Mouse (Mus musculus) forebrain, postnatal 0 days (tissue): ENCODE results near the gene Ift27. TPM values are rescaled to one million over a fixed set of nuclear protein-coding genes. Genes with fewer than 3 reads are reported as not detected.

Experiments
- ATAC-seq: fragments of 200-750 bp; cut with Nextera tagmentation; 2 replicates; pipeline ENCODE4 v1.8.0; 2017; ENCODE audit warnings: mild to moderate bottlenecking, moderate library complexity
- DNase-seq: peaks from one replicate; pipeline ENCODE4 v3.0.0-alpha.2; 2015
- H3K27ac ChIP-seq: fragments of 300-500 bp; sonication (generic); 2 replicates; pipeline ENCODE4 v1.5.1; 2014; ENCODE audit warnings: low read depth, mild to moderate bottlenecking, antibody characterized with exemption, low read length, moderate library complexity, mixed read lengths
- H3K27me3 ChIP-seq: fragments of 300-500 bp; sonication (generic); 2 replicates; pipeline ENCODE4 v1.6.1; 2014; ENCODE audit warnings: mild to moderate bottlenecking, low read length, mixed read lengths; ENCODE audit not compliant: insufficient read depth
- H3K36me3 ChIP-seq: fragments of 300-500 bp; sonication (generic); 2 replicates; pipeline ENCODE4 v1.6.1; 2014; ENCODE audit warnings: mild to moderate bottlenecking, moderate library complexity; ENCODE audit not compliant: insufficient read depth
- H3K4me1 ChIP-seq: fragments of 300-500 bp; sonication (generic); 2 replicates; pipeline ENCODE4 v1.6.1; 2014; ENCODE audit warnings: antibody characterized with exemption; ENCODE audit not compliant: insufficient read depth
- H3K4me2 ChIP-seq: fragments of 300-500 bp; sonication (generic); 2 replicates; pipeline ENCODE4 v1.6.1; 2014; ENCODE audit warnings: low read depth, mild to moderate bottlenecking, moderate library complexity
- H3K4me3 ChIP-seq: fragments of 300-500 bp; sonication (generic); 2 replicates; pipeline ENCODE4 v1.5.1; 2014; ENCODE audit warnings: low read depth, low read length, mixed read lengths
- H3K9ac ChIP-seq: fragments of 300-500 bp; sonication (generic); 2 replicates; pipeline ENCODE4 v1.6.1; 2014; ENCODE audit warnings: mild to moderate bottlenecking
- H3K9me3 ChIP-seq: fragments of 300-500 bp; sonication (generic); 2 replicates; pipeline ENCODE4 v1.6.1; 2016; ENCODE audit warnings: low read length
- CTCF ChIP-seq: sonication (generic); IDR thresholded peaks from 2 replicates; pipeline ENCODE4 v1.5.1; 2016; ENCODE audit warnings: antibody characterized with exemption, control low read depth, low read depth
- WGBS: fragments of 180-500 bp; shearing (Covaris S2); extraction: QIAGEN DNeasy Blood & Tissue Kit; methylation state at CpG from one replicate; pipeline ENCODE4 v1.1.7; 2014; 5-methylcytosine and 5-hydroxymethylcytosine counted together
- polyA plus RNA-seq: library from polyadenylated mRNA; unstranded; fragments of >200 nt; fragmentation: Nextera tagmentation; extraction: Ambion mirVana; gene quantifications from 2 replicates; pipeline ENCODE4 v1.2.1, GENCODE M21; 2015
- total RNA-seq: library from RNA; depleted of rRNA; stranded (reverse); fragments of >200 nt; gene quantifications from 2 replicates; pipeline ENCODE4 v1.2.3, GENCODE M21; 2014

Ift27 gene
- total and polyA plus RNA-seq, 2 experiments from 2014 or later: 43.1 to 134 TPM

DNA sequence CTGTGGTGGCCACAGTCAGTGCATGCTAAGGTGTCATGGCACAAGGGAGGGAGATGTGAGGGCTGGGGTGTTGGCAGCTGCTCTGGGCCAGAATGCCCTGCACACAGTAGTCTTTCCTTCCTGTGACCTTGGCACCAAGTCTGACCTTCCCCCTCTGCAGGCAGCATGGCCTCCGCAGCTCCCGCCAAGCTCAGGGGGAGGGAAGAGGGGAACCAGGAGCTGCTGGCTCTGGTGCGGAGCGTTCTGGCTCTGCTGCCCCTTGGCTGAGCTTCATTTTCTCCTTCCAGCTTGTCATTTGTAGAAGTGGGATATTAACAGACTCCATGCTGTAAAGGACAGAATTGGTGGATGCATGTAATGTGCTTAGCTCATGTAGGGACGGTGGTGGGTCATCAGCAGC lies 15.6 kb downstream of the Ift27 start:
- no peaks in the 10 kb centered on the region for H3K27me3 ChIP-seq
- no peak overlapping the region for H3K4me2 ChIP-seq
- H3K27ac ChIP-seq: no peak overlapping the region
- WGBS: 71% methylated on average over 5 of the region's 5 CpGs
- no peak overlapping the region for H3K4me3 ChIP-seq
- H3K36me3 ChIP-seq: no peaks in the 10 kb centered on the region
- no peak overlapping the region for H3K9ac ChIP-seq
- no peak for TF ChIP-seq CTCF
- DNase-seq (no peak), ATAC-seq (no peak)
- no peaks in the 10 kb centered on the region for H3K4me1 ChIP-seq
- H3K9me3 ChIP-seq: no peaks in the 10 kb centered on the region

DNA sequence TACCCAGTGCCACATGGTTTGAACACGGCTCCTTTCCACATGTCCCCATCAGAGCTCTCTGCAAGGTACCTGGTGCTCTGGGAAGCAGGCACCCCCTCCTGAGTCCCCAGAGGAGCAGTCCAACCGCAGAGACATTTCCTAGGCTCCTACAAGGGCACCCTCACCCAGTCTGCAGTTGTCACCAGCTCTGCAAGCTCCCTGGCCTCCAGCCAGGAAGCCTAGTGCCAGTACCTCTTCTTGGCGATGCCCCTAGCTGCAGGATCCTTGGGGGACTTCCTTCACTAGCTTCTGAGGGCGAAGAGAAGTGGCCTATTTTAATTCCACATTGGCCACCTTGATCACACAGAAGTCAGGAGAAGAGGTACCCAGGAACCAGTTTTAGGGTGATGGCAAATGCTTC lies 16.1 kb downstream of the Ift27 start:
- Histone ChIP-seq H3K27ac (no peak overlapping the region), H3K9ac (no peak overlapping the region), H3K4me2 (no peak overlapping the region), H3K9me3 (no peaks in the 10 kb centered on the region), H3K36me3 (no peaks in the 10 kb centered on the region), H3K27me3 (no peaks in the 10 kb centered on the region), H3K4me3 (no peak overlapping the region), H3K4me1 (no peaks in the 10 kb centered on the region)
- TF ChIP-seq CTCF: no peak
- ATAC-seq: no peak
- DNase-seq: no peak
- 61% methylated on average over 4 of the region's 4 CpGs for WGBS

DNA sequence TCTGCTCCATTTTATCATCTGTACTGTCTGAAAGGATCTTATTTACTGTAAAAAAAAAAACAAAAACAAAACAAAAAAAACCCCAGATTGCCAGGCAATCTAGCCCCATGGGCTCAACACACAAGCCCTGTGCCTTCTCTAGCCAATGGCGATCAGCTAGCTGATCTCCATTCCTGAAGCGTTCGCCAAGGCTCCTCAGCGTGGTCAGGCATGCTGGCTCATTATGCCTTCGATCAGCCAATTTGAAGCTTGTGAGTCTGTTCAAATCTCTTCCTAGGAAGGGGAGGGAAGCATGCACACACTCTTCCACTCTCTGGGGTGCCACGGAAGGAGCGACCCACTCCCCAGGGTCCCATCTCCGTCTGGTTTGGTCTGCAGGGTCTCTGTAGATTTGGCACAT lies 16.6 kb downstream of the Ift27 start:
- Histone ChIP-seq H3K9me3 (no peaks in the 10 kb centered on the region), H3K4me2 (no peak overlapping the region), H3K4me1 (no peaks in the 10 kb centered on the region), H3K9ac (no peak overlapping the region), H3K27me3 (no peaks in the 10 kb centered on the region), H3K4me3 (no peak overlapping the region), H3K27ac (no peak overlapping the region), H3K36me3 (no peaks in the 10 kb centered on the region)
- ATAC-seq: no peak
- 67% methylated on average over 8 of the region's 8 CpGs for WGBS
- no peak for DNase-seq
- TF ChIP-seq CTCF: no peak

DNA sequence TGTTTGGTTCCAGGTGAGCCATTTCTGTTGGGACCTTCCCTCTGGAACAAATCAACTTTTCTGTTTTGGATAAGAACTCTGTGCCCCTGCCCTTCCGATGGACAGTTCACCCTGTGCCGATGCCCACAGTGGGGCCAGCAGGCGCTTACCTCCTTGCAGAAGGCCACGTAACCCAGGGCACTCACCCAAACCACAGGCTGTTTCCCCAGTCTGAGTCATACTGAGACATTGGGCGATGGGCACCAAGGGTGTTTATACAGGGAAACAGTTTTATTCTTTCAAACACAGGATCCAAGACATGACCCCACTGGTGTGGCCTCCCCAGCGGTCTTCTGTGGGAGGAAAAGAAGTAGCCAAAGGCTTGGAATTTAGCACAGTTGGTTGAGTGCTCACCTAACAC lies 18.5 kb downstream of the Ift27 start:
- no peak for ATAC-seq

DNA sequence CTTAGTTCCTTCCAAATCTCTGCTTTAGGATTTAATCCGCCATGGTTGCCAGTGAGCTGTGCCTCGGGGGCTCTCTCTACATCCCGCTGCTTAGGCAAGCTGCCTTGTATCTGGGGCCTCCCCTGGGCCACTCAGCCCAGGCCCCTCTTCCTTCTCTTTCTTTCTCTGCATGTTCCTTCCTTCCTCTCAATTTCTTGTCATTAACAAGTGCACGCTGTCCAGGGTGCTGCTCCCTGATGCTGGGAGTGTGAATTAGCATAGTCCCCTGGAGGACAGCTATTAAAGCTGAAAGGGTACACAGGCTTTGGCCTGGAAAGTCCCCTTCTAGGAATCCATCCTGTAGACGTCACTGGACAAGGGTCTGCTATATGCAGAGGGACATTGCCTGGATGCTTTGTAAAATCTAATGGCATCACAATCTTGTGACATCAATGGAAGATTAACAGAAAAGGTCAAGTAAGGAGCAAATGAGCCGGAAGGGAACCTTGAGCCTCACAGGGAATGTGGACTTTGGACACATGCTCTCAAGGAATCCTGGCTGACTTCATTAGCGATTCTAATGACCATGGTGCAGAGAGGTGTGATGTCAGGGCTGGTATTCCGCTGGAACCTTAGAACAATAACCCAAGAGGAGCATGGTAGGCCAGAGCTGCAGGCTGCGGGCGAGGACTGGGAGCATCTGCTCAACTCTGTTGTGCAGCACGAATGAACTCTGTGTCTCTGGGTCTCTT lies 20.7 kb downstream of the Ift27 start:
- H3K4me2 ChIP-seq: no peak overlapping the region
- ATAC-seq (no peak), DNase-seq (no peak)
- no peak for TF ChIP-seq CTCF
- H3K9ac ChIP-seq: no peak overlapping the region
- H3K27me3 ChIP-seq: no peaks in the 10 kb centered on the region
- no peaks in the 10 kb centered on the region for H3K9me3 ChIP-seq
- WGBS: 44% methylated on average over 11 of the region's 11 CpGs
- H3K36me3 ChIP-seq: no peaks in the 10 kb centered on the region
- no peak overlapping the region for H3K4me3 ChIP-seq
- no peaks in the 10 kb centered on the region for H3K4me1 ChIP-seq
- H3K27ac ChIP-seq: no peak overlapping the region

More for the DNA sequence above, 18.5 kb downstream of the Ift27 start:
- WGBS: 90% methylated on average over 6 of the region's 6 CpGs
- no peak for DNase-seq
- no peak overlapping the region for H3K27ac ChIP-seq
- no peaks in the 10 kb centered on the region for H3K27me3 ChIP-seq
- no peak overlapping the region for H3K4me2 ChIP-seq
- no peak overlapping the region for H3K4me3 ChIP-seq
- H3K36me3 ChIP-seq: no peaks in the 10 kb centered on the region
- H3K9ac ChIP-seq: no peak overlapping the region
- no peaks in the 10 kb centered on the region for H3K9me3 ChIP-seq
- no peaks in the 10 kb centered on the region for H3K4me1 ChIP-seq
- TF ChIP-seq CTCF: no peak

DNA sequence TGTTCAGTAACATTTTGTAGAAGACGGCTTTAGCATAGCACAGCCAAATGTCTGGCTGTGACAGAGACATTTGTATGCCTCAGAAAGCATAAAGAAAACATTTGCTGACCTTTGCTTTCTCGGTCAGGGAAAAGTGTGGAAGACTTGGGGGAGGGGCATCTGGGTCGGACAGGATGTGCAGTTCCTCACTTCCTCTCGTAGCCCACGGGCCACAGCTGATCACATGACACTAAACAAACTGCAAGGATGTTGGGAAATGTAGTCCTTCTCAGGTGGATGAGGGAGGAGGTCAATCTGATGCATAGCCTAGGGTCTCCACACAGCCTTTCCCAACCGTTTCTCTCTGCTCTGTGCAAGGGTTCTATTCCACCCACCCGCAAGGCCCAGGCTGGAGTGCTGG lies 25.3 kb downstream of the Ift27 start:
- H3K9ac ChIP-seq: no peak overlapping the region
- H3K4me2 ChIP-seq: no peak overlapping the region
- no peaks in the 10 kb centered on the region for H3K27me3 ChIP-seq
- H3K4me3 ChIP-seq: no peak overlapping the region
- no peaks in the 10 kb centered on the region for H3K4me1 ChIP-seq
- no peak overlapping the region for H3K27ac ChIP-seq
- TF ChIP-seq CTCF: no peak
- no peaks in the 10 kb centered on the region for H3K9me3 ChIP-seq
- ATAC-seq: no peak
- DNase-seq: no peak
- WGBS: 79% methylated on average over 7 of the region's 7 CpGs
- no peaks in the 10 kb centered on the region for H3K36me3 ChIP-seq

DNA sequence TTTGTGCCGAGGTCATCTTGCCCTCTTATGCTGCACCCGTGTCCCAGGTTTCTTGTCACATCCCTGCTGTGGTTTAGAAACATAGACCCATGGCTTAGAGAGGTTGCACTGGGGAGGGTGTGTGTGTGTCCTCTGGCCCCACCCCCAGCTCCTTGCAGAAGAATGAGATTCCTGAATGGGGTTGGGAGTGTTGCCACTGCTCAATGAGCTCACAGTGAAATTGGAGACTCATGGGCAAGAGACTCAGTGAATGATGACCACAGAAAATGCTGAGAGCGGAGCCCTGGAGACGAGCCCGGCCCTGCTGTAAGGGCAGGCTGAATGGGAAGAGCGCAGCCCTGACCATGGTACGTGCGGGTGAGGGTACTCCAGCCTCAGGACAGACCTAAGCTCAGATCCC lies 33.7 kb downstream of the Ift27 start:
- 55% methylated on average over 8 of the region's 8 CpGs for WGBS
- no peak for TF ChIP-seq CTCF
- no peak for ATAC-seq

More for the DNA sequence above, 33.7 kb downstream of the Ift27 start:
- no peak overlapping the region for H3K4me2 ChIP-seq
- H3K9ac ChIP-seq: no peak overlapping the region
- no peak for DNase-seq
- H3K36me3 ChIP-seq: no peaks in the 10 kb centered on the region
- no peaks in the 10 kb centered on the region for H3K27me3 ChIP-seq
- no peaks in the 10 kb centered on the region for H3K4me1 ChIP-seq
- no peak overlapping the region for H3K4me3 ChIP-seq
- H3K27ac ChIP-seq: no peak overlapping the region
- no peaks in the 10 kb centered on the region for H3K9me3 ChIP-seq
